Mouse (Mus musculus) intestine, postnatal 0 days (tissue): Measurements from ENCODE around the gene Prss36. TPM values are rescaled to one million over a fixed set of nuclear protein-coding genes. Genes with fewer than 3 reads are reported as not detected.

Experiments used
- ATAC-seq: fragments of 200-750 bp; cut with Nextera tagmentation; 2 replicates; pipeline ENCODE4 v1.8.0; 2017; ENCODE audit warnings: mild to moderate bottlenecking, moderate TSS enrichment, moderate library complexity
- H3K27ac ChIP-seq: fragments of 300-500 bp; sonication (generic); 2 replicates; pipeline ENCODE4 v1.5.1; 2014; ENCODE audit warnings: mild to moderate bottlenecking, low read depth, low read length, moderate library complexity
- H3K27me3 ChIP-seq: fragments of 300-500 bp; sonication (generic); replicated peaks from 2 replicates; pipeline ENCODE4 v1.6.1; 2014; ENCODE audit warnings: low read length, mixed read lengths; ENCODE audit not compliant: control insufficient read depth, insufficient read depth
- H3K36me3 ChIP-seq: fragments of 300-500 bp; sonication (generic); 2 replicates; pipeline ENCODE4 v1.6.1; 2014; ENCODE audit warnings: mild to moderate bottlenecking, moderate library complexity; ENCODE audit not compliant: control insufficient read depth, insufficient read depth
- H3K4me1 ChIP-seq: fragments of 300-500 bp; sonication (generic); replicated peaks from 2 replicates; pipeline ENCODE4 v1.6.1; 2014; ENCODE audit warnings: antibody characterized with exemption, low read length, mixed read lengths; ENCODE audit not compliant: control insufficient read depth, insufficient read depth
- H3K4me2 ChIP-seq: fragments of 300-500 bp; sonication (generic); replicated peaks from 2 replicates; pipeline ENCODE4 v1.6.1; 2014; ENCODE audit warnings: low read depth, mild to moderate bottlenecking, moderate library complexity
- H3K4me3 ChIP-seq: fragments of 300-500 bp; sonication (generic); 2 replicates; pipeline ENCODE4 v1.5.1; 2014; ENCODE audit warnings: low read depth, low read length
- H3K9ac ChIP-seq: fragments of 300-500 bp; sonication (generic); 2 replicates; pipeline ENCODE4 v1.6.1; 2014; ENCODE audit warnings: mild to moderate bottlenecking, low read depth, low read length
- H3K9me3 ChIP-seq: fragments of 300-500 bp; sonication (generic); 2 replicates; pipeline ENCODE4 v1.6.1; 2016; ENCODE audit warnings: mixed run types; ENCODE audit not compliant: control insufficient read depth
- CTCF ChIP-seq: sonication (generic); IDR thresholded peaks from 2 replicates; pipeline ENCODE4 v1.5.1; 2016; ENCODE audit warnings: low read depth, mild to moderate bottlenecking, control low read depth, antibody characterized with exemption, moderate library complexity
- WGBS: fragments of 180-500 bp; shearing (Covaris S2); extraction: QIAGEN DNeasy Blood & Tissue Kit; methylation state at CpG from one replicate; pipeline ENCODE4 v1.1.7; 2014; 5-methylcytosine and 5-hydroxymethylcytosine counted together
- polyA plus RNA-seq: library from polyadenylated mRNA; unstranded; fragments of >200 nt; fragmentation: Nextera tagmentation; extraction: Ambion mirVana; gene quantifications from 2 replicates; pipeline ENCODE4 v1.2.1, GENCODE M21; 2015

Gene Prss36
- polyA plus RNA-seq, 1 experiment from 2014 or later = 6.3 TPM

DNA sequence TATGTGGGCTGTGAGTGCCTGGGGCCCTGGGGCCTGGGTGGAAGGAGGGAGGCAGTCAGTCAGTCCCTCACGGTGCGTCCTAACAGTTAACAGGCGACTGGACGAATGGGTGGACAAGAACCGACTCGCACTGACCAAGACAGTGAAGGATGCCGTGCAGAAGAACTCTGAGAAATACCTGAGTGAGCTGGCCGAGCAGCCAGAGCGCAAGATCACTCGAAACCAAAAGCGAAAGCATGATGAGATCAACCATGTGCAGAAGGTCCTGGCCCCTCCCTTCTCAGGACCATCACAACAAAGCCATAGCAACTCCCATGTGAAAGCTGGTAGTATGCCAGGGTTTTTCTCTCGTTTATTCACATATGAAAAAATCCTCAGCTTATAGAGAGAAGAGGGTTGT lies 31.2 kb downstream of the Prss36 start:
- peaks cover 14% of the 10 kb centered on the region; the same call in 1 of the 2 replicates for H3K36me3 ChIP-seq
- WGBS = 81% methylated on average over 12 of the region's 12 CpGs
- H3K4me1 ChIP-seq = peaks cover 4% of the 10 kb centered on the region; the same call in 1 of the 2 replicates
- H3K4me3 ChIP-seq = no peak overlapping the region
- TF ChIP-seq CTCF = no peak
- H3K27me3 ChIP-seq = no peaks in the 10 kb centered on the region
- H3K27ac ChIP-seq = no peak overlapping the region
- no peaks in the 10 kb centered on the region for H3K9me3 ChIP-seq
- H3K9ac ChIP-seq = no peak overlapping the region
- ATAC-seq = no peak
- 0 out of 2 replicates have a peak overlapping the region, but pooled peaks have one; percentile 6 for H3K4me2 ChIP-seq

- no peaks in the 10 kb centered on the region for H3K27me3 ChIP-seq
- peak overlapping the region; percentile 64 for H3K9ac ChIP-seq
- H3K4me1 ChIP-seq = peaks cover 4% of the 10 kb centered on the region; the same call in 1 of the 2 replicates
- ATAC-seq = no peak
- H3K4me3 ChIP-seq = peak overlapping the region; percentile 82
- 7% methylated on average over 4 of the region's 4 CpGs for WGBS
- H3K27ac ChIP-seq = peak overlapping the region; percentile 77
- peaks cover 22% of the 10 kb centered on the region for H3K36me3 ChIP-seq
- no peaks in the 10 kb centered on the region for H3K9me3 ChIP-seq
- no peak for TF ChIP-seq CTCF
- H3K4me2 ChIP-seq = peak overlapping the region; percentile 74
These were observed 33.6 kb downstream of the Prss36 start for GRCm38 (mm10) chr7:127912938-127913337.

- under 1% methylated on average over 40 of the region's 40 CpGs for WGBS
- Histone ChIP-seq H3K9ac (peak within 1 kb of the TSS; percentile 64), H3K4me3 (peak within 1 kb of the TSS; percentile 82), H3K9me3 (no peaks in the 10 kb centered on the region), H3K27ac (peak within 1 kb of the TSS; percentile 77), H3K4me1 (peaks cover 4% of the 10 kb centered on the region; the same call in 1 of the 2 replicates), H3K36me3 (peaks cover 28% of the 10 kb centered on the region), H3K27me3 (no peaks in the 10 kb centered on the region), H3K4me2 (peak within 1 kb of the TSS; percentile 74)
- no peak for TF ChIP-seq CTCF
- peak; percentile 95 for ATAC-seq
These were observed 34.2 kb downstream of the Prss36 start, which contains the start of gene Kat8 for GRCm38 (mm10) chr7:127912190-127912871. Gene Kat8, plus strand, starts transcription at chr7:127912516.

- Histone ChIP-seq H3K4me3 (no peak overlapping the region), H3K27me3 (no peaks in the 10 kb centered on the region), H3K27ac (peak overlapping the region; percentile 46; the same call in 1 of the 2 replicates), H3K9me3 (no peaks in the 10 kb centered on the region), H3K4me2 (no peak overlapping the region), H3K36me3 (peaks cover 39% of the 10 kb centered on the region), H3K9ac (no peak overlapping the region), H3K4me1 (peaks cover 4% of the 10 kb centered on the region; the same call in 1 of the 2 replicates)
- TF ChIP-seq CTCF = no peak
- WGBS = 64% methylated on average over 4 of the region's 4 CpGs
- ATAC-seq = no peak
These were observed 37.9 kb downstream of the Prss36 start for GRCm38 (mm10) chr7:127908656-127909055.

DNA sequence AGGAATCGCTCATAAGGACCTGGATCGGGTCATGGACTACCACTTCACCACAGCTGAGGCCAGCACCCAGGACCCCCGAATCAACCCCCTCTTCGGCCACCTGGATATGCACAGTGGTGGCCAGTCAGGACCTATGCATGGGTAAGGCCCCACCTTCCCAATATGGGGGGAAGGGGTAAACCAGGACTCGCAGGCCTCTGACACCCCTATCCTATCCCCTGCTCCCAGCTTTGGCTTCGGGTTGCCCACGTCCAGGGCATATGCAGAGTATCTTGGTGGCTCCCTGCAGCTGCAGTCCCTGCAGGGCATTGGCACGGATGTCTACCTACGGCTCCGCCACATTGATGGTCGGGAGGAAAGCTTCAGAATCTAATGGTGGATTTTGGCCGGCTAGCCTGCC lies 38.6 kb downstream of the Prss36 start:
- H3K27ac ChIP-seq = no peak overlapping the region
- no peak for ATAC-seq
- WGBS = 94% methylated on average over 12 of the region's 12 CpGs

GRCm38 (mm10) chr7:127903971-127904796 lies 42.3 kb downstream of the Prss36 start, which contains the start of gene Bckdk:
Gene Bckdk, plus strand, starts transcription at chr7:127904082.
- H3K4me1 ChIP-seq = no peaks in the 10 kb centered on the region
- no peaks in the 10 kb centered on the region for H3K27me3 ChIP-seq
- TF ChIP-seq CTCF = peak; percentile 48
- peak; percentile 68 for ATAC-seq
- peak within 1 kb of the TSS; percentile 87 for H3K4me2 ChIP-seq
- H3K27ac ChIP-seq = peak within 1 kb of the TSS; percentile 67
- peak within 1 kb of the TSS; percentile 72 for H3K9ac ChIP-seq
- no peaks in the 10 kb centered on the region for H3K9me3 ChIP-seq
- 3% methylated on average over 38 of the region's 38 CpGs for WGBS
- H3K36me3 ChIP-seq = peaks cover 39% of the 10 kb centered on the region
- H3K4me3 ChIP-seq = peak within 1 kb of the TSS; percentile 67

More for the DNA sequence above, 38.6 kb downstream of the Prss36 start:
- TF ChIP-seq CTCF = no peak
- Histone ChIP-seq H3K27me3 (no peaks in the 10 kb centered on the region), H3K9me3 (no peaks in the 10 kb centered on the region), H3K4me1 (peaks cover 4% of the 10 kb centered on the region; the same call in 1 of the 2 replicates), H3K4me3 (no peak overlapping the region), H3K4me2 (no peak overlapping the region), H3K36me3 (peaks cover 39% of the 10 kb centered on the region), H3K9ac (no peak overlapping the region)
